Comparison of ENCODE assay signal across 10 mouse cellular contexts in genomic region chr12:71856480-71856754, GRCm38 (mm10). TPM values are rescaled to one million over a fixed set of nuclear protein-coding genes. Genes with fewer than 3 reads are reported as not detected.
A peak's percentile ranks its signal among the peaks of the same experiment; 100 is the strongest.
DNase-seq lines count a peak whose midpoint lies in the region; ATAC-seq and TF ChIP-seq lines count a peak whose summit lies in the region.
"Had no signal": no experiment of that assay in that cellular context is flagged by ENCODE, and none has a peak within 500 bp of the region (broad histone marks: within the 10 kb centered on the region; RNA-seq: fewer than 3 reads in every experiment).

No protein-coding gene starts in this region.

- H3K36me3 ChIP-seq in intestine, embryonic 14.5 days (ENCODE audit: control insufficient read depth, insufficient read depth, low read length), result 0 out of 2 replicates have a peak, but pooled peaks cover 7% of the 10 kb centered on the region
- no peaks in the 10 kb centered on the region for H3K36me3 ChIP-seq in intestine, embryonic 16.5 days (ENCODE audit: control insufficient read depth, insufficient read depth, low read length)
- H3K36me3 ChIP-seq in neural tube, embryonic 13.5 days, result 0 out of 2 replicates have a peak, but pooled peaks cover 7% of the 10 kb centered on the region

- H3K4me1 ChIP-seq in intestine, embryonic 14.5 days (replicated peaks; ENCODE audit: control insufficient read depth, insufficient read depth, low read length), result peaks cover 46% of the 10 kb centered on the region
- peaks cover 26% of the 10 kb centered on the region for H3K4me1 ChIP-seq in intestine, embryonic 16.5 days (ENCODE audit: control insufficient read depth, insufficient read depth, low read length)
- H3K4me1 ChIP-seq in neural tube, embryonic 13.5 days (replicated peaks), result peaks cover 73% of the 10 kb centered on the region

- no peak for DNase-seq in gastrocnemius, adult 2 months
- no peak for DNase-seq in gastrocnemius, adult 8-10 months (ENCODE audit: low spot score in 2 of 2)
- no peak for DNase-seq in intestine, embryonic 14.5 days (ENCODE audit: low spot score)
- DNase-seq in neural tube, embryonic 10.5 days (ENCODE audit: extremely low spot score, low spot score), result no peak
- no peak for DNase-seq in frontal cortex, postnatal 36 days (ENCODE audit: low spot score in 2 of 2)
- DNase-seq in cerebellum, adult 11 months, result no peak
- DNase-seq: kidney, adult 9 months had no signal

- no peak for ATAC-seq in intestine, embryonic 14.5 days (replicated peaks; ENCODE audit: low FRiP score, low TSS enrichment, low read depth)
- ATAC-seq in intestine, embryonic 16.5 days, result no peak
- ATAC-seq in neural tube, embryonic 13.5 days (ENCODE audit: low read depth), result no peak

- H3K9ac ChIP-seq in intestine, embryonic 14.5 days (ENCODE audit: low read length), result no peak overlapping the region
- no peak overlapping the region for H3K9ac ChIP-seq in intestine, embryonic 16.5 days (ENCODE audit: low read depth, low read length)
- no peak overlapping the region for H3K9ac ChIP-seq in neural tube, embryonic 13.5 days

- H3K4me2 ChIP-seq in intestine, embryonic 14.5 days (ENCODE audit: low read length), result no peak overlapping the region
- H3K4me2 ChIP-seq in intestine, embryonic 16.5 days (ENCODE audit: low read depth, low read length), result no peak overlapping the region
- no peak overlapping the region for H3K4me2 ChIP-seq in neural tube, embryonic 13.5 days

- no peak overlapping the region for H3K4me3 ChIP-seq in gastrocnemius, adult 2 months
- H3K4me3 ChIP-seq in intestine, embryonic 14.5 days (ENCODE audit: low read depth, low read length), result no peak overlapping the region
- H3K4me3 ChIP-seq in intestine, embryonic 16.5 days (ENCODE audit: low read length), result no peak overlapping the region
- no peak overlapping the region for H3K4me3 ChIP-seq in neural tube, embryonic 13.5 days
- H3K4me3 ChIP-seq: erythroblast, embryonic 14.5 days had no signal

- no peak for TF ChIP-seq CTCF in gastrocnemius, adult 2 months (IDR thresholded peaks at IDR 0.05)

- H3K9me3 ChIP-seq in intestine, embryonic 14.5 days (ENCODE audit: control insufficient read depth, low read length), result no peaks in the 10 kb centered on the region
- no peaks in the 10 kb centered on the region for H3K9me3 ChIP-seq in intestine, embryonic 16.5 days (ENCODE audit: control insufficient read depth, low read length)
- no peaks in the 10 kb centered on the region for H3K9me3 ChIP-seq in neural tube, embryonic 13.5 days

- intact Hi-C loops in gastrocnemius, adult 2 months (cut with DNase I), result no loop called here

- H3K27ac ChIP-seq in gastrocnemius, adult 2 months, result peak overlapping the region; percentile 78
- peak overlapping the region; percentile 73; the same call in 1 of the 2 replicates for H3K27ac ChIP-seq in intestine, embryonic 14.5 days (ENCODE audit: low read depth)
- no peak overlapping the region for H3K27ac ChIP-seq in intestine, embryonic 16.5 days (ENCODE audit: low read length)
- H3K27ac ChIP-seq in neural tube, embryonic 13.5 days (replicated peaks), result peak overlapping the region; percentile 67

- H3K27me3 ChIP-seq in intestine, embryonic 14.5 days (replicated peaks; ENCODE audit: control insufficient read depth, insufficient read depth, low read length), result no peaks in the 10 kb centered on the region
- no peaks in the 10 kb centered on the region for H3K27me3 ChIP-seq in intestine, embryonic 16.5 days (replicated peaks; ENCODE audit: control insufficient read depth, insufficient read depth, low read length)
- no peaks in the 10 kb centered on the region for H3K27me3 ChIP-seq in neural tube, embryonic 13.5 days

RNA-seq across cellular contexts. Expression of gene Daam1, which starts 25.5 kb away (rescaled TPM):
- total RNA-seq in gastrocnemius, adult 2 months (2021), result 10 to 100 TPM in 1 of 2 experiments, 1 to 10 TPM in 1; 8.0 to 12.8 TPM
- total RNA-seq in gastrocnemius, adult 8-10 months (2022), result 10 to 100 TPM in 1 of 4 experiments, 1 to 10 TPM in 3; 7.7 to 10.4 (median 8.8) TPM
- polyA plus RNA-seq in intestine, embryonic 14.5 days (2014; fragmentation: Nextera tagmentation; extraction: Ambion mirVana), result 15.6 and 16.1 TPM in 2 replicates
- polyA plus RNA-seq in intestine, embryonic 16.5 days (2015; fragmentation: Nextera tagmentation; extraction: Ambion mirVana), result 7.6 and 7.7 TPM in 2 replicates
- 19.7 and 23.0 TPM in 2 replicates for polyA plus RNA-seq in neural tube, embryonic 13.5 days (2015; fragmentation: Nextera tagmentation; extraction: Ambion mirVana)
